Mouse (Mus musculus): ENCODE measurements around the gene Pax7. TPM values are rescaled to one million over a fixed set of nuclear protein-coding genes. Genes with fewer than 3 reads are reported as not detected.

Pax7 gene
- polyA plus RNA-seq, 1 experiment from 2014 or later = not detected

- Histone ChIP-seq H3K4me2 (replicated peaks; ENCODE audit: low read depth) (peak overlapping the region; percentile 35), H3K27me3 (replicated peaks; ENCODE audit: control insufficient read depth, insufficient read depth, low read length) (peaks cover 96% of the 10 kb centered on the region)
- 2% methylated on average over 22 of the region's 22 CpGs for WGBS
Measured at GRCm38 (mm10) chr4:139821071-139821470, 12.3 kb downstream of the Pax7 start.

GRCm38 (mm10) chr4:139819411-139820030 lies 13.8 kb downstream of the Pax7 start:
- Histone ChIP-seq H3K27me3 (replicated peaks; ENCODE audit: control insufficient read depth, insufficient read depth, low read length) (peaks cover 93% of the 10 kb centered on the region), H3K4me3 (ENCODE audit: low read depth, low read length) (no peak overlapping the region), H3K9me3 (ENCODE audit: control insufficient read depth) (no peaks in the 10 kb centered on the region), H3K9ac (ENCODE audit: low read depth, low read length) (no peak overlapping the region), H3K4me2 (replicated peaks; ENCODE audit: low read depth) (no peak overlapping the region), H3K36me3 (ENCODE audit: control insufficient read depth, insufficient read depth) (no peaks in the 10 kb centered on the region), H3K27ac (ENCODE audit: low read depth, low read length) (no peak overlapping the region), H3K4me1 (replicated peaks; ENCODE audit: control insufficient read depth, insufficient read depth, low read length) (no peaks in the 10 kb centered on the region)
- no peak for ATAC-seq
- WGBS = 4% methylated on average over 9 of the region's 9 CpGs
- TF ChIP-seq CTCF (IDR thresholded peaks at IDR 0.05; ENCODE audit: low read depth) = no peak

More at GRCm38 (mm10) chr4:139821071-139821470, 12.3 kb downstream of the Pax7 start:
- Histone ChIP-seq H3K9ac (ENCODE audit: low read depth, low read length) (no peak overlapping the region), H3K4me1 (replicated peaks; ENCODE audit: control insufficient read depth, insufficient read depth, low read length) (no peaks in the 10 kb centered on the region), H3K27ac (ENCODE audit: low read depth, low read length) (no peak overlapping the region), H3K9me3 (ENCODE audit: control insufficient read depth) (no peaks in the 10 kb centered on the region), H3K4me3 (ENCODE audit: low read depth, low read length) (peak overlapping the region; percentile 22), H3K36me3 (ENCODE audit: control insufficient read depth, insufficient read depth) (no peaks in the 10 kb centered on the region)
- ATAC-seq = no peak
- no peak for TF ChIP-seq CTCF (IDR thresholded peaks at IDR 0.05; ENCODE audit: low read depth)

GRCm38 (mm10) chr4:139818163-139818562 lies 15.2 kb downstream of the Pax7 start:
- no peak for ATAC-seq
- no peaks in the 10 kb centered on the region for H3K9me3 ChIP-seq (ENCODE audit: control insufficient read depth)
- no peak for TF ChIP-seq CTCF (IDR thresholded peaks at IDR 0.05; ENCODE audit: low read depth)
- H3K27me3 ChIP-seq (replicated peaks; ENCODE audit: control insufficient read depth, insufficient read depth, low read length) = peaks cover 93% of the 10 kb centered on the region
- no peak overlapping the region for H3K4me2 ChIP-seq (replicated peaks; ENCODE audit: low read depth)
- no peaks in the 10 kb centered on the region for H3K36me3 ChIP-seq (ENCODE audit: control insufficient read depth, insufficient read depth)
- no peak overlapping the region for H3K9ac ChIP-seq (ENCODE audit: low read depth, low read length)
- no peak overlapping the region for H3K27ac ChIP-seq (ENCODE audit: low read depth, low read length)
- WGBS = 21% methylated on average over 6 of the region's 7 CpGs
- no peaks in the 10 kb centered on the region for H3K4me1 ChIP-seq (replicated peaks; ENCODE audit: control insufficient read depth, insufficient read depth, low read length)
- no peak overlapping the region for H3K4me3 ChIP-seq (ENCODE audit: low read depth, low read length)

GRCm38 (mm10) chr4:139813371-139813960 lies 19.9 kb downstream of the Pax7 start:
- no peak overlapping the region for H3K4me3 ChIP-seq (ENCODE audit: low read depth, low read length)
- no peaks in the 10 kb centered on the region for H3K9me3 ChIP-seq (ENCODE audit: control insufficient read depth)
- WGBS = 17% methylated on average over 9 of the region's 9 CpGs
- no peaks in the 10 kb centered on the region for H3K4me1 ChIP-seq (replicated peaks; ENCODE audit: control insufficient read depth, insufficient read depth, low read length)
- no peak for ATAC-seq
- no peak overlapping the region for H3K9ac ChIP-seq (ENCODE audit: low read depth, low read length)
- H3K27ac ChIP-seq (ENCODE audit: low read depth, low read length) = no peak overlapping the region
- no peak overlapping the region for H3K4me2 ChIP-seq (replicated peaks; ENCODE audit: low read depth)
- no peaks in the 10 kb centered on the region for H3K36me3 ChIP-seq (ENCODE audit: control insufficient read depth, insufficient read depth)
- TF ChIP-seq CTCF (IDR thresholded peaks at IDR 0.05; ENCODE audit: low read depth) = no peak
- H3K27me3 ChIP-seq (replicated peaks; ENCODE audit: control insufficient read depth, insufficient read depth, low read length) = peaks cover 62% of the 10 kb centered on the region

GRCm38 (mm10) chr4:139811901-139812300 lies 21.4 kb downstream of the Pax7 start:
- no peak overlapping the region for H3K9ac ChIP-seq (ENCODE audit: low read depth, low read length)
- H3K27me3 ChIP-seq (replicated peaks; ENCODE audit: control insufficient read depth, insufficient read depth, low read length) = peaks cover 53% of the 10 kb centered on the region
- no peak for TF ChIP-seq CTCF (IDR thresholded peaks at IDR 0.05; ENCODE audit: low read depth)
- no peaks in the 10 kb centered on the region for H3K9me3 ChIP-seq (ENCODE audit: control insufficient read depth)
- no peak overlapping the region for H3K4me2 ChIP-seq (replicated peaks; ENCODE audit: low read depth)
- no peak for ATAC-seq
- H3K4me1 ChIP-seq (replicated peaks; ENCODE audit: control insufficient read depth, insufficient read depth, low read length) = no peaks in the 10 kb centered on the region
- no peak overlapping the region for H3K4me3 ChIP-seq (ENCODE audit: low read depth, low read length)
- H3K36me3 ChIP-seq (ENCODE audit: control insufficient read depth, insufficient read depth) = no peaks in the 10 kb centered on the region
- H3K27ac ChIP-seq (ENCODE audit: low read depth, low read length) = no peak overlapping the region
- 61% methylated on average over 4 of the region's 4 CpGs for WGBS

- peaks cover 51% of the 10 kb centered on the region for H3K27me3 ChIP-seq (replicated peaks; ENCODE audit: control insufficient read depth, insufficient read depth, low read length)
- 53% methylated on average over 5 of the region's 5 CpGs for WGBS
- H3K4me2 ChIP-seq (replicated peaks; ENCODE audit: low read depth) = no peak overlapping the region
- ATAC-seq = no peak
- H3K4me1 ChIP-seq (replicated peaks; ENCODE audit: control insufficient read depth, insufficient read depth, low read length) = no peaks in the 10 kb centered on the region
- no peaks in the 10 kb centered on the region for H3K9me3 ChIP-seq (ENCODE audit: control insufficient read depth)
- TF ChIP-seq CTCF (IDR thresholded peaks at IDR 0.05; ENCODE audit: low read depth) = no peak
- H3K9ac ChIP-seq (ENCODE audit: low read depth, low read length) = no peak overlapping the region
- no peak overlapping the region for H3K27ac ChIP-seq (ENCODE audit: low read depth, low read length)
- H3K4me3 ChIP-seq (ENCODE audit: low read depth, low read length) = no peak overlapping the region
- no peaks in the 10 kb centered on the region for H3K36me3 ChIP-seq (ENCODE audit: control insufficient read depth, insufficient read depth)
Measured at GRCm38 (mm10) chr4:139811475-139811874, 21.9 kb downstream of the Pax7 start.
